Mouse (Mus musculus) embryonic fibroblast, embryonic 13.5 days (primary cell): ENCODE data around the gene Kpna1.

Experiments
- CTCF ChIP-seq: IDR thresholded peaks from 2 replicates; pipeline ENCODE4 v1.5.1; 2011; ENCODE audit warnings: mild to moderate bottlenecking, control low read depth, low read length, moderate library complexity, borderline replicate concordance; ENCODE audit not compliant: insufficient read depth
- POLR2A ChIP-seq: IDR thresholded peaks from 2 replicates; pipeline ENCODE4 v1.6.1; 2011; ENCODE audit warnings: low read depth, mild to moderate bottlenecking, control low read depth, low read length, moderate library complexity

DNA sequence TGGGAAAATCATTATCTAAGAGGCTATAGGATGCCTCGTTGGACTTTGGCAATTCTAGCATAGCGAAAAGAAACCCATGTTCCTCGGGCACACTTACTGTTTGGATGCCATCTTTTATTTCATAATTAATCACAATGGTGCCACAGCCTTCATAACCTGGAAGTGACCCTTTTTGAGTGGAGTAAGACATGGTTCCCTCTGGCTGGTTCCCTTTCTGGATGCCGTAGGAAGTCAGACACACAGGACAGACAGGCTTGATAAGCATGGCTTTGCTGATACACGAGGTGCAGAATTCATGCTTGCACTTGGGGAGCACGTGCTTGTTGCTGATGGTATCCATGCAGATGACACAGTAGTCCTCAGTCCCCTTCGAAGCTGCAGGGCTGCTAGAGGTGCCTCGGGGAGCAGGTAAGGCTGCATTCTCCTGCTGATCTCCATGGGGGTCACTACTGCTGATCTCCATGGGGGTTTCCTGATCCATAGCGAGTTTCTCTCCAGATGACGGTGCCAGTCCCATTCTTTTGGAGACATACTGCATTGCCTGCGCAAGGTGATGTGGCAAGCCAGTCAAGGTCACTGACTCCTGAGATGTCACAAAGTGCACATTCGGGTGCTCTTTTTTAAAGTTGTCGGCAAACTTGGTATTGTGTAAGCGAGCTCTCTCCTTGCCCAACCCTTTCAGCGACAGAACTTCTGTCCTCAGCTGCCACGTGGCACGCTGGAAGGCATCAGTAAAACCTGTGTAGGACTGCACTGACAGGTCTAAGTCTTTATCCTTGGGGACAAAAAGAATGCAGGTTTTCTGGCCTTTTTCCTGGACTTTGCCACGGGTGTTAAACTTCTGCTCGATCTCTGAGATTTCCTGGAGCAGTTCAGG is 46.1 kb upstream of the Kpna1 start:
- TF ChIP-seq POLR2A, result no peak
- no peak for TF ChIP-seq CTCF
